In the genomic region with DNA sequence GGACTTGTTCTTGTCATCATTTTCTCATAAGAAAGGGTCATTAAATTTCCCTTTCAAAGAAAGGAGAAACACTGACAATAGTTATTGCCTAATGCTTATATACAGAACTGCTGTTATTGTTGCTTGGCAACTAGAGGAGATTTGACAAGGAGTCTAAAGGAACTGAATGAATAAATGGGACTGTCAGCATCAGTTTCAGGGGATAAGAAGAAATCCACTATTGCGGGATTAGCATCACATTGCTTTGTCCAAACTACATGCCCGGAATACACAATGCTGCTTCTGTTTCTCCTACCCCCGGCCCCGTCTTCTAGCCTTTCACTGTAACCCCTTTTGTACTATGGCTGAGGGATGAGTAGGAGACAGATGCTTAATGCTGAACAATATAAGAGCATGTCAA, we compare ENCODE assay signal across 14 mouse cellular contexts.
DNase-seq lines count a peak whose midpoint lies in the region; ATAC-seq lines count a peak whose summit lies in the region.
"Had no signal": no experiment of that assay in that cellular context is flagged by ENCODE, and none has a peak within 500 bp of the region (broad histone marks: within the 10 kb centered on the region; RNA-seq: fewer than 3 reads in every experiment).

No protein-coding gene starts in this region.

- no peaks in the 10 kb centered on the region for H3K4me1 ChIP-seq in neural tube, embryonic 14.5 days (ENCODE audit: control insufficient read depth, insufficient read depth, low read length)

- no peak overlapping the region for H3K4me3 ChIP-seq in neural tube, embryonic 14.5 days (ENCODE audit: low read depth, low read length)

- no peak overlapping the region for H3K27ac ChIP-seq in neural tube, embryonic 14.5 days (ENCODE audit: low read depth, low read length)
- H3K27ac ChIP-seq: macrophage had no signal

- H3K27me3 ChIP-seq in neural tube, embryonic 14.5 days (ENCODE audit: control insufficient read depth, insufficient read depth, low read length) = no peaks in the 10 kb centered on the region

- peak; percentile 45; the same call in 1 of the 2 replicates for ATAC-seq in neural tube, embryonic 14.5 days (ENCODE audit: low read depth)

- no peak overlapping the region for H3K9ac ChIP-seq in neural tube, embryonic 14.5 days (replicated peaks; ENCODE audit: low read depth, low read length)

- no peaks in the 10 kb centered on the region for H3K9me3 ChIP-seq in neural tube, embryonic 14.5 days (ENCODE audit: control insufficient read depth, low read length)

- DNase-seq in embryo, embryonic 10.5 days (ENCODE audit: low spot score) = peak; percentile 64
- DNase-seq in embryo, embryonic 9.5 days (ENCODE audit: extremely low spot score) = no peak
- DNase-seq in retina, postnatal 1 day = peak; percentile 39
- DNase-seq in retina, embryonic 14.5 days (ENCODE audit: low spot score) = no peak
- DNase-seq in mesoderm, embryonic 11.5 days (ENCODE audit: low read depth, low spot score) = peak; percentile 65
- no peak for DNase-seq in c-Kit-positive CD71-positive TER-119-positive erythroid progenitor cells, embryonic 14.5 days (ENCODE audit: low spot score)
- DNase-seq in cerebellum, adult 18-20 months = no peak
- DNase-seq: adrenal gland, adult 8-10 months; heart, postnatal 14 days; left cerebral cortex, postnatal 4 days; right cerebral cortex, postnatal 14 days; thymus, postnatal 14 days had no signal

- no peak overlapping the region for H3K4me2 ChIP-seq in neural tube, embryonic 14.5 days (ENCODE audit: low read depth, low read length)

- no peaks in the 10 kb centered on the region for H3K36me3 ChIP-seq in neural tube, embryonic 14.5 days (ENCODE audit: control insufficient read depth, insufficient read depth, low read length)

- WGBS in neural tube, embryonic 14.5 days = 13% methylated on average over 4 of the region's 4 CpGs

Comparison
In these comparisons a context has a peak if more than half of its experiments do, and no peak if none do; other contexts are left out.
1. DNase-seq: peak in embryo, embryonic 10.5 days (single experiment), retina, postnatal 1 day (single experiment) and mesoderm, embryonic 11.5 days (single experiment); none in embryo, embryonic 9.5 days (single experiment), retina, embryonic 14.5 days (single experiment), c-Kit-positive CD71-positive TER-119-positive erythroid progenitor cells, embryonic 14.5 days (single experiment) and cerebellum, adult 18-20 months (0 of 2).